8 mouse cellular contexts compared by ENCODE assay signal in genomic region chr3:89784991-89785753, GRCm38 (mm10). TPM values are rescaled to one million over a fixed set of nuclear protein-coding genes. Genes with fewer than 3 reads are reported as not detected.
A peak's percentile ranks its signal among the peaks of the same experiment; 100 is the strongest.
DNase-seq lines count a peak whose midpoint lies in the region; ATAC-seq lines count a peak whose summit lies in the region.

No protein-coding gene starts in this region.

- ATAC-seq in frontal cortex, adult (ENCODE audit: low TSS enrichment), result peak; percentile 74
- ATAC-seq in hematopoietic stem cell, adult 5-6 weeks (replicated peaks in 1 of 2; ENCODE audit: insufficient read depth in 1 of 2, low FRiP score in 2 of 2, low TSS enrichment in 1 of 2, low read depth in 1 of 2, poor library complexity in 2 of 2, severe bottlenecking in 2 of 2), result peak; percentile 79 to 84

- DNase-seq in layer of hippocampus, adult 11-12 months (ENCODE audit: low spot score), result peak; percentile 69
- DNase-seq in layer of hippocampus, adult 9-10 months (ENCODE audit: low spot score), result no peak
- peak; percentile 71 to 76 for DNase-seq in cerebellum, adult 18-20 months
- DNase-seq in layer of hippocampus, postnatal 25 days (ENCODE audit: extremely low spot score in 1 of 2, low spot score in 1 of 2), result peak; percentile 62 to 71
- DNase-seq in lung, postnatal 4 days, result peak; percentile 89 to 91
- DNase-seq in right cerebral cortex, postnatal 25 days, result peak; percentile 49

RNA-seq across cellular contexts. Expression of gene Ube2q1, which starts 11.8 kb away (rescaled TPM):
- 105 and 125 TPM in 2 replicates for total RNA-seq in hematopoietic stem cell, adult 5-6 weeks (2017)
- 10 to 100 TPM; 92.7 to 95.9 TPM for total RNA-seq in layer of hippocampus, postnatal 25 days (2021)

RNA-seq across cellular contexts. Expression of gene Chrnb2, which starts 20.7 kb away (rescaled TPM):
- 0.40 and 0.50 TPM in 2 replicates for total RNA-seq in hematopoietic stem cell, adult 5-6 weeks (2017)
- total RNA-seq in layer of hippocampus, postnatal 25 days (2021), result 10 to 100 TPM; 28.2 to 30.5 TPM

RNA-seq across cellular contexts. Expression of gene She, which starts 46.0 kb away (rescaled TPM):
- total RNA-seq in hematopoietic stem cell, adult 5-6 weeks (2017), result 0.50 TPM in 1 of 2 replicates, not detected in the other
- total RNA-seq in layer of hippocampus, postnatal 25 days (2021), result 1 to 10 TPM; 2.7 to 3.1 TPM

Comparison
In these comparisons a context has a peak if more than half of its experiments do, and no peak if none do; other contexts are left out.
1. RNA of gene Chrnb2, which starts 20.7 kb away (total RNA-seq): 28.2 to 30.5 TPM in layer of hippocampus, postnatal 25 days; 0.40 to 0.50 TPM in hematopoietic stem cell, adult 5-6 weeks; every median in the first group is over 10 times any median in the second.